Mouse (Mus musculus): ENCODE measurements around the gene Ubac2. TPM values are rescaled to one million over a fixed set of nuclear protein-coding genes. Genes with fewer than 3 reads are reported as not detected.

Ubac2 gene
- total and polyA plus RNA-seq, 3 experiments: 32.8 to 40.1 (median 35.5) TPM

GRCm38 (mm10) chr14:121916311-121917094 is 38.1 kb downstream of the Ubac2 start:
- peak; percentile 65 for DNase-seq (ENCODE audit: extremely low read depth)
- H3K4me2 ChIP-seq (ENCODE audit: insufficient read depth, low read depth, poor library complexity, severe bottlenecking): peak overlapping the region; percentile 99
- dilution Hi-C loops (cut with MboI; ENCODE audit: extremely low pct_ligation_motif_present, extremely low pct_unique_long_range_greater_than_20kb, low sequenced_read_pairs): no loop called here
- no peaks in the 10 kb centered on the region for H3K27me3 ChIP-seq (replicated peaks)
- H3K4me3 ChIP-seq (replicated peaks in 1 of 3; ENCODE audit: low read depth in 2 of 3, low read length in 2 of 3, poor library complexity in 1 of 3): peak overlapping the region; percentile 65 to 80 (median 68)
- in situ Hi-C loops (cut with MboI; ENCODE audit: low pct_ligation_motif_present, low pct_unique_long_range_greater_than_20kb, low sequenced_read_pairs): no loop called here
- H3K9ac ChIP-seq (ENCODE audit: insufficient read depth, low read depth): peak overlapping the region; percentile 72; the same call in 1 of the 2 replicates
- TF ChIP-seq MXI1 (IDR thresholded peaks at IDR 0.05; ENCODE audit: low read depth, low read length) (peak; percentile 84), BHLHE40 (IDR thresholded peaks at IDR 0.05; ENCODE audit: low read depth, low read length) (peak; percentile 49), NELFE (IDR thresholded peaks at IDR 0.05; ENCODE audit: low read depth, low read length) (peak; percentile 50; the same call in 1 of the 2 replicates), MAX (IDR thresholded peaks at IDR 0.05; ENCODE audit: low read length) (peak; percentile 82), JUND (conservative IDR thresholded peaks at IDR 0.05; ENCODE audit: low read depth, low read length) (no peak; the same call in 1 of the 2 replicates), RAD21 (IDR thresholded peaks at IDR 0.05; ENCODE audit: low read depth, low read length) (no peak; the same call in 1 of the 2 replicates), POLR2AphosphoS2 (IDR thresholded peaks at IDR 0.05; ENCODE audit: low read depth, low read length) (no peak), ZKSCAN1 (IDR thresholded peaks at IDR 0.05; ENCODE audit: borderline replicate concordance, low read depth, low read length) (no peak), ZC3H11A (IDR thresholded peaks at IDR 0.05; ENCODE audit: low read depth, low read length) (no peak), SIN3A (IDR thresholded peaks at IDR 0.05; ENCODE audit: low read length) (peak; percentile 92), CTCF (conservative IDR thresholded peaks at IDR 0.05 in 1 of 2, IDR thresholded peaks at IDR 0.05 in 1 of 2; ENCODE audit: low read depth in 2 of 2, low read length in 2 of 2) (no peak), MEF2A (IDR thresholded peaks at IDR 0.05; ENCODE audit: borderline replicate concordance, low read depth, low read length) (peak; percentile 55), MAZ (IDR thresholded peaks at IDR 0.05; ENCODE audit: low read depth, low read length) (peak; percentile 44; the same call in 1 of the 2 replicates), USF2 (conservative IDR thresholded peaks at IDR 0.05; ENCODE audit: low read depth, low read length) (no peak), KAT2A (IDR thresholded peaks at IDR 0.05; ENCODE audit: insufficient replicate concordance, low read length) (no peak), USF1 (IDR thresholded peaks at IDR 0.05; ENCODE audit: low read depth, low read length) (no peak), ETS1 (conservative IDR thresholded peaks at IDR 0.05; ENCODE audit: low read depth, low read length) (peak; percentile 71), POLR2A (IDR thresholded peaks at IDR 0.05; ENCODE audit: low read depth, low read length) (no peak; the same call in 1 of the 2 replicates), IRF4 (IDR thresholded peaks at IDR 0.05; ENCODE audit: low read depth, low read length) (peak; percentile 98), CHD2 (IDR thresholded peaks at IDR 0.05; ENCODE audit: low read length) (peak; percentile 34), CHD1 (IDR thresholded peaks at IDR 0.05; ENCODE audit: low read depth, low read length) (peak; percentile 39; the same call in 1 of the 2 replicates), TCF12 (IDR thresholded peaks at IDR 0.05; ENCODE audit: low read depth, low read length) (peak; percentile 74), EP300 (IDR thresholded peaks at IDR 0.05; ENCODE audit: low read length) (peak; percentile 93), JUN (IDR thresholded peaks at IDR 0.05; ENCODE audit: insufficient read depth, low read depth, low read length) (no peak), ZMIZ1 (IDR thresholded peaks at IDR 0.05; ENCODE audit: low read depth, low read length) (no peak), NRF1 (IDR thresholded peaks at IDR 0.05; ENCODE audit: low read depth, low read length) (no peak), GABPA (IDR thresholded peaks at IDR 0.05; ENCODE audit: insufficient replicate concordance, low read depth, low read length) (no peak), HCFC1 (IDR thresholded peaks at IDR 0.05; ENCODE audit: low read depth, low read length) (no peak), UBTF (IDR thresholded peaks at IDR 0.05; ENCODE audit: low read depth, low read length) (0 out of 2 replicates have a peak, but pooled peaks have one; percentile 53), SMC3 (IDR thresholded peaks at IDR 0.05; ENCODE audit: low read depth, low read length) (no peak), E2F4 (IDR thresholded peaks at IDR 0.05; ENCODE audit: insufficient replicate concordance, low read depth, low read length) (no peak), MAFK (IDR thresholded peaks at IDR 0.05; ENCODE audit: insufficient replicate concordance, low read length) (0 out of 2 replicates have a peak, but pooled peaks have one; percentile 6), RCOR1 (conservative IDR thresholded peaks at IDR 0.05; ENCODE audit: low read depth, low read length) (no peak), ELF1 (IDR thresholded peaks at IDR 0.05; ENCODE audit: low read depth, low read length) (peak; percentile 57; the same call in 1 of the 2 replicates), ZNF384 (IDR thresholded peaks at IDR 0.05; ENCODE audit: low read depth, low read length) (peak; percentile 36), PAX5 (IDR thresholded peaks at IDR 0.05; ENCODE audit: low read length) (no peak), TBP (conservative IDR thresholded peaks at IDR 0.05; ENCODE audit: low read depth, low read length) (0 out of 2 replicates have a peak, but pooled peaks have one; percentile 6), MYC (IDR thresholded peaks at IDR 0.05; ENCODE audit: low read depth, low read length) (no peak; the same call in none of the 2 replicates)
- H3K79me2 ChIP-seq (replicated peaks; ENCODE audit: control insufficient read depth, extremely low read depth, insufficient read depth, poor library complexity, severe bottlenecking): peaks cover 36% of the 10 kb centered on the region
- peaks cover 21 to 64% of the 10 kb centered on the region in 2 experiments for H3K4me1 ChIP-seq (ENCODE audit: control insufficient read depth in 1 of 2, insufficient read depth in 2 of 2)
- H3K36me3 ChIP-seq (replicated peaks in 1 of 2; ENCODE audit: control insufficient read depth in 1 of 2, insufficient read depth in 1 of 2, low read length in 1 of 2): peaks cover 14 to 48% of the 10 kb centered on the region in 2 experiments
- H3K9me3 ChIP-seq (replicated peaks; ENCODE audit: low read length): no peaks in the 10 kb centered on the region
- peak overlapping the region; percentile 100 for H3K27ac ChIP-seq (ENCODE audit: insufficient read depth, low read depth)

Measured in CH12.LX (cell line).